Mouse (Mus musculus) granulocyte monocyte progenitor cell, adult 5-6 weeks (primary cell): ENCODE results near the gene Kidins220. TPM values are rescaled to one million over a fixed set of nuclear protein-coding genes. Genes with fewer than 3 reads are reported as not detected.

Source experiments
- ATAC-seq: replicated peaks from 2 replicates; pipeline ENCODE4 v1.8.0; 2016; ENCODE audit warnings: mild to moderate bottlenecking, moderate TSS enrichment, inconsistent platforms; ENCODE audit not compliant: poor library complexity, severe bottlenecking
- total RNA-seq, 2 experiments: library from RNA; stranded (forward) in 1 of 2; stranded (reverse) in 1 of 2; fragments of 200-712, 200-1000 nt in 1 of 2; fragments of >200 nt in 1 of 2; fragmentation: Nextera tagmentation in 1 of 2; gene quantifications; 2 replicates each; pipeline ENCODE4 v1.2.3; 2014 to 2017

The Kidins220 gene
- total RNA-seq (2014; fragmentation: Nextera tagmentation) (31.0 and 34.2 TPM in 2 replicates), total RNA-seq (2017) (40.0 and 64.8 TPM in 2 replicates)

- ATAC-seq = peak; percentile 91
Observed at GRCm38 (mm10) chr12:24974446-24975114, at the start of gene Kidins220. TSS of gene Kidins220 (plus strand) at chr12:24974925.

DNA sequence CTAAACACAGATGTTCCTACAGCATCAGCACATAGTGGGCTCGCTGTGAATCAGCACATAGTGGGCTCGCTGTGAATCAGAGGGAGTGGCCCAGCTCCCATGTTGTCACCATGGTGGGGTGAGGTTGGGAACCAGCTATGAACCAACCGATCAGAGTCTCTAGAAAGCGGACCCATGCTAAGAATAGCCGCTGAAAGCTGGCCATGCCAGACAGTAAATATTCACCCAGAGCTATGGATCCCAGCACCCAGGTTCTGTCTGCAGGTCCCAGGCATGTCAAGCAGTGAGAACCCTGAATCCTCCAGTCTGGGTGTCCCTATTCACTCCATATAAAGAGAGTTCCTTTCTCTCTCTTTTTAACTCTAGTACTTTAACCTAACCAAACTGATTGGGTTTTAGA is 49.4 kb upstream of the Kidins220 start:
- ATAC-seq = no peak

GRCm38 (mm10) chr12:24925684-24926083 is 49.0 kb upstream of the Kidins220 start:
- ATAC-seq = no peak

GRCm38 (mm10) chr12:24928051-24928748 is 46.5 kb upstream of the Kidins220 start:
- ATAC-seq = no peak

DNA sequence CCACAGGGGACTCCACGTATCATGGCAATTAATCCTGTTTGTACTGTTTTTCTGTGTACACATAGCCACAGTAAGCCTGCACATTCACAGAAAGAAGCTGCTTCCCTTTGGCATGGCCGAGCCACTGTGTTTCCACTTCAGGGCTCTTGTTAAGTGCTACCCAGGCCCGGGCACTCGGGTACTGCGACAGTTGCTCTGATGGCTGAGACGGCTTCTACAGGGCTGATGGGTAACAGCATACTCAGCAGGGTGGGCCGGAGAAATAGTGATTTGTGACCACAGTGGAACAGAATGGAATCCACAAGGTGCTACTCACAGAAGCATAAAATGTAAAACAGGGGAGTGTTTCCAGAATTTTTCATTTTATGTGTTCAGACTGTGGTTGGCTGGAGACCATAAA is 45.7 kb upstream of the Kidins220 start:
- no peak for ATAC-seq

- no peak for ATAC-seq
Observed at GRCm38 (mm10) chr12:24930760-24931159, 44.0 kb upstream of the Kidins220 start.

- ATAC-seq = no peak
Observed at GRCm38 (mm10) chr12:24932120-24932519, 42.6 kb upstream of the Kidins220 start.

DNA sequence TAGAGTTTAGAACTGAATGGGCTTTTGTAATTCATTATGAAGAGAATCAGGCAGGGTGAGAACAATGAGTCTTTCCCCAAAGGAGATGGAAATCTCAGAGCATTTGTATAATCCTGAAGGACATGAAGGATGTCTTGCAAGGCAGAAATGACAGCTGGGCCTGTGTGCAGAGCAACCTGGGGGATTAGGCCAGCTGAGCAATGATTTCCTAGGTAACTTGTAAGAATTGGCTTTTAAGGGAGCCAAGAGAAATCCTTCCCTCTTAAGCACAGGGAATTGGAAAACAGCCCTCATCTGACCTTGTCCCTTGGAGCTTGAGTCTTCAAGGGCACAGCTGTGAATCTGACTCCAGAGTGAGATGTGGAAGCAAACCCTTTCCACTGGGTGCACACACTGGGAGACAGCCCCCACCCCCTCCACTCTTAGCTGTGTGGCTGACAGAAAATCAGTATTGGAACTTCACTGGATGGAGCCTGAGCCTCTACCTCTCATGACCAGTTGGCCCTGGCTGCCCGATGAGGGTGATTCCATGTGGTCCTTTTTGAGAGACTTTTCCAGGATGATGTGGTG is 41.4 kb upstream of the Kidins220 start:
- no peak for ATAC-seq

- no peak for ATAC-seq
Observed at GRCm38 (mm10) chr12:24933996-24934395, 40.7 kb upstream of the Kidins220 start.

DNA sequence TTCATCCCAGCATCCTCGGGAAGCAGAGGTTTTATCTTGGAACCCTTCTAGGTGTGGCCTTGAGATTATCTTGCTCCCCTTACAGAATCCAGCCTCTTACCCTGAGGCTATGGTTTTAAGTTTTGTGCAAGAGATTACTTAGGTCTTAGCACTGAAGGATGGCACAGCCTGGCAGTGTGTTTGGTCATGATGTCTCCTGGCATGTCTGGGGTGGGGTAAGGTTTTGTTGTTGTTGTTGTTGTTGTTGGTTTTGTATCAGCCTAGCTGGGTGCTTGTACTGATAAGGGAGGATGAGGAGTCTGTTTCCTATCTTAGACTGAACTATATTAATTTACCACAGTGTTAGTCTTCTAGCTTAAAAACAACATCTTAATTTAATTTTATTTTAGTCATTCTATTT is 38.4 kb upstream of the Kidins220 start:
- no peak for ATAC-seq

DNA sequence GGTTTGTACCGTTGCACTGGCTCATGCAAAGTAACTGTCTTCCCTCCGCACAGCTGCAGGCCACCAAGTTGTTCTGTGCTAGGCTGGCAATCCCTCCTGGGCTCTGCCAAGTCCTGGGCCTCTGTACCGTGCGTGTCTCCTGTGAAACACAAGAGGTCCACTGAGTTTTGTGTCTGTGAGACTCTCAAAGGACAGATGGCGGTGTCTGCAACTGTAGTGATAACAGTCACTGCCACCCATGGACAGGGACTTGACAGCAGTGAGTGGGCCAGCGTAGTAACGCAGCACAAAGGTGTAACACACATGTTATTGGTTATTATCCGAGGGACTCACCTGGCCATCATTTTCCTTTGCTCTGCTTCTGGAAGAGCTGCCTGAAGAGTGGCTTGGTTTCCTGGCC is 35.4 kb upstream of the Kidins220 start:
- no peak for ATAC-seq

DNA sequence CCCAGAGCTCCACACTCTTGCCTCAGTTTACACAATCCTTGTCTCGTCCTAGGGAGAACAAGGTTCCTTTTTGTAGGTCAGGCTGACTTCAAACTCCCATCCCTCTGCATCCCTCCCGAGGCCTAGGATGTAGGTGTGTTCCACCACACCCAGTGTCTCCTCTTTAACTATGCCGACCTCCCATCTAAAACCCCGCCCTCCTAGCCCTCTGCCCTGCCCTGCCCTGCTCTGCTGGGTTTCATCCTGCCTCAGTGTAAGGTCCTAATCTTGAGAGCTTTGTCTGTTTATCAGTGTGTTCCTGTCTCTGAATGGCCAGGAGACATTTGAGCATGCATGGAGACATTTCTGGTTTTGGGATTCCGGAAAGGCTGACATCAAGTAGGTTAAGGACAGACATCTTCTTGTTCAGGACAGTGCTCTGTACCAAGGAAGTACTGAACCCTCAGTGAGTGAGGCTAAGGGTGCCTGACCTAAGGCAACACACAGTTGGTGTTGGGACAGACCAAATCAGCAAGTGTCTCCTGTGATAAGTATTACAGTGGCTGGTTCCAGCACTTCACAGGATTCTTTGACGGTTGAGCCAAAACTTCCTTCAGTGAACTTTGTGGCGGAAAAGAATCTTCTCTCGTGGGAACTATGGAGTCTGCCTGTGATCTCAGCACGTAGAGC is 32.0 kb upstream of the Kidins220 start:
- ATAC-seq = no peak

DNA sequence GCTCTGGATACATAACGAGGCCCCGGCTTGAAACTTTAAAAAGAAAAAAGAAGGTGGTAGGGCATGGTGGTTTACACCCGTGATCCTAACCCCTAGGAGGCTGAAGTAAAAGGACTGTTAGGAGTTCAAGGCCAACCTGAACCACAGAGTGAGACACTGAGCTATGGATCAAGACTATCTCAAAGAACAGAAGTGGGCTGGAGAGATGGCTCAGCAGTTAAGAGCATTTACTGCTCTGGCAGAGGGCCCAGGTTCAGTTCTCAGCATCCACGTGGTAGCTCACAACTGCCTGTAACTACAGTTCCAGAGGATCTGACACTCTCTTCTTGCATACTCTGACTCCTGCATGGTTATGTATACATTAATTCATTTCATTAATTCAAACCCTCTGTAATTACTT is 31.3 kb upstream of the Kidins220 start:
- ATAC-seq = no peak

DNA sequence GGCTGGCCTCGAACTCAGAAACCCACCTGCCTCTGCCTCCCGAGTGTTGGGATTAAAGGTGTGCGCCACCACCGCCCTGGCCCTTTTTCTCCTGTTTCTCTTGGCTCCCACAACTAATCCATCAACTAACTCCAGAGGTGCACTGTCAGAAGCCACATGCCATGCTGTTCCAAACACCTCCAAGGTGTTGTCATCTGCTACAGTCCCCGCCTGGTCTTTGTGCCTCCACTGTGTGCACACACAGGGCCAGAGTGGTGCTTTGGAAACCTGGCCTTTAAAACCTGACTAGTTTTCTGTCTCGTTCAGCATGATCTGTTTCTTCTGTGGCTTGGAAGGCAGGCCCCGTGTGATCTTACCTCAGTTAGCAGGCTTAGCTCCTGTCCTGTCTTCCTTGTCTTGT is 30.1 kb upstream of the Kidins220 start:
- no peak for ATAC-seq

- ATAC-seq = no peak
Observed at GRCm38 (mm10) chr12:24947065-24947464, 27.7 kb upstream of the Kidins220 start.

GRCm38 (mm10) chr12:24948344-24948743 is 26.4 kb upstream of the Kidins220 start:
- ATAC-seq = peak; percentile 54

- no peak; the same call in 1 of the 2 replicates for ATAC-seq
Observed at GRCm38 (mm10) chr12:24950376-24951046, 24.2 kb upstream of the Kidins220 start.

DNA sequence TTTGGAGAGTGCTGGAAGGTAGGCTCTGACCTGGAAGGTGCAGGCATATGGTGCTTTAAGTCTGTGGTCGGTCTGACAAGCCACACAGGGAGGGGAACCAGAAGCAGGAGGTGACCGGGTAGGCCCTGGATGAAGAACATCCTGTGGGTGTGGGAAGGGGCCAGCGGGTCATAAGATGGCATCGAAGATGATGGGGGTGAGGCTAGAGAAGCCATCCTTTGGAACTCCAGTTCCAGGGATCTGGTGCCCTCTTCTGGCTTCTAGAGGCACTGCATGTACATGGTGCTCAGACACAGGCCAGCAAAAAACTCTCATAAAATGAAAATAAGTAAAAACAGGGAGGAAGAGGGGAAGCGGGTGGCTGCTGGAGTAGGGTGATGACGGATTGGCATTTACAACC is 22.6 kb upstream of the Kidins220 start:
- ATAC-seq = peak; percentile 85

DNA sequence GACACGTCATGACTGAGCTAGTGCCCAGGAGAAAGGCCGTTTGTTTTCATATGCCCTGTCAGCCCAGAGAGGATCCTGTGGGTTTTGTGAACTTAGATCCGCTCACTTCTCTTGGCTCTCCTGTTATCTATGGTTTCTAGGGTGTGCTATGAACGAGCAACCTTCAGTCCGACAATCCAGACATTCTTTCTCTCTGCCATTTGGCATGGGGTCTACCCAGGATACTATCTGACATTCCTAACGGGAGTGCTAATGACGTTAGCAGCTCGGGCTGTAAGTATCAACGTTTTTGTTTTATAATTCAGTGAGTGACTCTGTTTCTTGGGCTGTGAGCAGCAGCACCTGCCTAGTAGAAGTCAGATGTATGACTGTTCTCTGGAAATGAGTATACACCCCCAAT is 19.6 kb upstream of the Kidins220 start:
- ATAC-seq = no peak

GRCm38 (mm10) chr12:24958526-24958925 is 16.2 kb upstream of the Kidins220 start:
- no peak for ATAC-seq

DNA sequence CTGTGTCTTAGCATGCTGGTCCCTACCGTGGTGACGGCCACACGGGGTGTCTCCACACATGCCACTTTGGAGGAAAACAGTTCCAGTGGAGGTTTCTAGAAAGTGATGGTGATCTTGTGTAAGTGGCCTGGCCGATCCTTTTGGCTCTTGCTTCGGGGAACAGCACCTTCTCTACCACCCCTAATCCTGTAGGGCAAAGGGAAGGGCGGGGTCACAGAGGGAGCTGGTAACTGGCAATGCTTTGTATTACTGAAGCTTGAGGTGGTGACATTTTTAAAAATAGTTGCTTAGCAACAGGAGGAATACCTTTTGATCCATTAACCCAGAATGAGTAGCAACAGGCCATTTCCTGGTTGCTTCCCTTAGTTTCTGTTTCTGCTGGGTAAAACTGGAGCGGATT is 12.9 kb upstream of the Kidins220 start:
- ATAC-seq = no peak
